Mouse (Mus musculus) adrenal gland, adult 2 months (tissue): ENCODE measurements around the gene Pnldc1. TPM values are rescaled to one million over a fixed set of nuclear protein-coding genes. Genes with fewer than 3 reads are reported as not detected.

ENCODE experiments used
- DNase-seq: peaks from one replicate; pipeline ENCODE4 v3.0.0; 2021
- microRNA-seq, 2 experiments: library from miRNA; unstranded; fragments of <30 nt; microRNA quantifications; one replicate each; pipeline ENCODE4 v1.2.0; 2021
- polyA plus RNA-seq: library from polyadenylated mRNA; depleted of rRNA; stranded (reverse); fragments of >200 nt; gene quantifications from 2 replicates; pipeline ENCODE4 v1.2.3, GENCODE M21; 2012; rRNA removed
- total RNA-seq, 2 experiments: library from RNA; stranded (reverse); gene quantifications; 2 replicates each; pipeline ENCODE4 v1.2.3; 2021

Pnldc1 gene
- total and polyA plus RNA-seq, 3 experiments: 2.8 to 4.6 (median 4.6) TPM

DNA sequence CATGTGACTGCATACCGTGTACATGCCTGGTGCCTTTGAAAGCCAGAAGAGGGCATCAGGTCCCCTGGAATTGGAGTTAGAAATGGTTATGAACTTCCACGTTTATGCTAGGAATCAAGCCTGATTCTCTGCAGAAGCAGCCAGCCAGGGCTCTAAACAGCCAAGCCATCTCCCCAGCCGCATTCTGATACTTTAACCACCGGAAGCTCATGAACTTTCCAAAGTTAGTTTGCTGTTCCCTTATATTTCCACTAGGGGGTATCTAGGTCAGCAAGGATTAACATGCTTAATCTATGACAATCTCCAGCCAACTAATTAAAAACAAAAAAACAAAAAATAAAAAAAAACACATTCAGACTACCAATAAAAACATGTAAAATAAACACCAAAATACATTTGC, 52.0 kb downstream of the Pnldc1 start:
- no peak for DNase-seq

DNA sequence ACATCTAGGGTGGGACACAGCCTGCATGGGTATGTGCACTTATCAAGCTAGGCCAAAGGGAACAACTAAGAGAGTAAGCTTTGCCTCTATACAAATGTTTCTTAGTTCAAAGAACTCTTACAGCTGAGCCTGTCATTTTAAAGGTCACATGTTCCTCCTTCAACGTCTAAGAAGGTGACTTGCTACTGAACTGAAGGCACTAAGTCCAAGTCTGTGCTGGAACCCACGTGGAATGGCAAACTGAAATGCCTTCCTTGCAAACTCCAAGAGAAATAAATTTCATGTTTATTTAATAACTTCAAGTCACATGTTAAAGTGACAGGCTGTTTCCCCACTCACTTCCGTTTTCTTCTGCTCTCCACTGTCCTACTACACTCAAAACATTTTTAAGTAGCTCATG, 52.6 kb downstream of the Pnldc1 start:
- DNase-seq: no peak

- DNase-seq: no peak
Measured at GRCm38 (mm10) chr17:12854386-12854785, 55.6 kb downstream of the Pnldc1 start.

DNA sequence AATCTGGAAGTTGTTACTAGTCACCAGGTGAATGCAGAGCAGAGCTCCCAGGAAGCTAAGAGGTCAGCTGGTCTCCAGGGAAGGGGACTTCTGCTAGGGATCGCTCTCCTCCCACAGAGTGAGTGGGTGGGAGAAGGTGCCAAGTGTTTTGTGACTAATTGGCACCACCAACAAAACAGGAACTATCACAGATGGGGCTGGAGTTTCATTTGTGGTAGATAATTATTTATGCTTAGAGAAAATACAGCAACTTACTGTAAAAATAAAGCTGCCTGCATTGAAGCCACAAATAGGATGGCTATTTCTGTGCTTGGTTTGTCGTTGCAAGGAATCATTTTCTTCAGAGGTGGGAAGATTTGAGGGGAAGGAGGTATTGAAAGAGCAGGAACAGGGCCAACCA, 56.2 kb downstream of the Pnldc1 start:
- DNase-seq: no peak

DNA sequence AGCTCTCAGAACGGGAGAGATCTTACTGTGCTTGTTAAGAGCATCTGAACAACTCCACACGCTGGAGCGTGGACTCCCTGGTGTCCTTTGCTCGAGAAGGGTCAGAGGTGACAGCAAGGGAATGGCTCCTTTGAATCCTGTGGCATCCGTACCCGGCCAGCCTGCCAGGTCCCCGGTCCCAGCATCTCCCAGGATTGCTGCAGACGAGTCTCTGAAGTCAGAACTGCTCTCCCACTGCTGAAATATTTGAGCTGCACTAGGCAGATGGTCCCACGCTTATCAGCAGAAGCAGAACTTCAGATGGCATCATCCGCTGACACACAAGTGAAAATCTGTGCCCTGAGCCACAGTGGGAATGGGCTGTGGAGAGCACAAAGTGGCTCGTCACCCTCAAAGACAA, 58.3 kb downstream of the Pnldc1 start:
- no peak for DNase-seq

DNA sequence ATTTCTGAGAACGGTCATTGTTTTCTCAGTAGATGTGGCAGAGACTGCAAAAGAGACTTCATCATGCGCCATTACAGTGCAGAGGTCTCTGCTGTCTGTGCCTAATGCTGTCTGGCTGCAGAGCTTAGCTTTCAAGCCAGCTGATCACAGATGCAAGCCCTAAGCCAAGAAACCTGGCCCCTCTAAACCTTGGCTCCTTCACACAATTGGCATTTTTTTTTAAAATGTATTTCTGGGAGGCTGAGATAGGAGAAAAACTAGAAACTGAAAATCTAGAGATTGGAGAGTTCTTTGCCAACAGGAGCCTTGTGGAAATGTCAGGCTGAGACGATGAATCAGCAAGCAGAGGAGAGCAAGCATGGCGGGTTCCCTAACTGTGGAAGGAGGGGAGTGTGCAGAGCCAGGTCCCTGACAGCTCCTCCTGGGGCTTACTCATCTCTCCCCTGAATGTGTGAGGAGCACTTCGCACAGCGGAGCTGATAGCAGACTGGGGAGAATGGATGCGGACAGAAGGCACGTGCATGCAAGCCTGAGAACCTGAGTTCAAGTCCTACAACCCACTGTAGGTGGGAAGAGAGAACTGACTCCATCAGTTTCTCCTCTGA, 60.1 kb downstream of the Pnldc1 start:
- peak; percentile 26 for DNase-seq

DNA sequence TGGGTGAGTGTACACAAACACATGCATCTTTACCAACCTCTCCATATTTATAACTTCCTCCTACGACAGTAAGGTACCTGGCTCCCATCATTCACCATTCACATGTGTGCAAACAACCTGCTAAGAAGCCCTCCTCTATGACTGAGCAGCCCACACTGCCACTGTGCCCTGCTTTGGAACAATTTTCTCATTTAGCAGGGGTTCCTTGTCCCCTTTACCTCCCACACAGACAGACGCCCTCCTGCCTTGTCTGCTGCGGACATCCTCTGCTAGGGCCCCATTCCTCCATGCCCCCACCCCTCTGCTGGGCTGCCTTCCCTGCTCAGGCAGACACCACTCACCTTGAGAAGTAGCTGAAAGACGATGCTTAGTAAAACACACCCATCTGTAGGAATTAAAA, 62.3 kb downstream of the Pnldc1 start:
- DNase-seq: no peak

DNA sequence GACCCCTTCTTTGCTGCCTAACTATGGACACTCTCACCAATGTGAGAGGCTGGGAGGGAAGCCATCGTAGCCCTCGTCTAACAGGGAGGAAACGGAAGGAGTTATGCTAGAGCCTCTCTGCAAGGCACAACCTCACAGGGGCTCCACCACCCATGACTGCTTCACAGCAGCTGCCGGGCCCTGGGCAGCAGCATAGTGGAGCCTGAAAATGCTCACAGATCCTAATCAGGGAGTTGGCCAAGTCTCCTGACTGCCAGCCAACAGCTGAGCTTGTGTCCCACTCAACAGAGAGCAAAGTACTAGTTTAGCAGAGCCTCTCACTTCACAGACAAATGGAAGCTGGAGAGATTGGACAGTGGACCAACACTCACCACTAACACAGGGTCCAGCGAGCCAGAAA, 63.6 kb downstream of the Pnldc1 start:
- DNase-seq: no peak

DNA sequence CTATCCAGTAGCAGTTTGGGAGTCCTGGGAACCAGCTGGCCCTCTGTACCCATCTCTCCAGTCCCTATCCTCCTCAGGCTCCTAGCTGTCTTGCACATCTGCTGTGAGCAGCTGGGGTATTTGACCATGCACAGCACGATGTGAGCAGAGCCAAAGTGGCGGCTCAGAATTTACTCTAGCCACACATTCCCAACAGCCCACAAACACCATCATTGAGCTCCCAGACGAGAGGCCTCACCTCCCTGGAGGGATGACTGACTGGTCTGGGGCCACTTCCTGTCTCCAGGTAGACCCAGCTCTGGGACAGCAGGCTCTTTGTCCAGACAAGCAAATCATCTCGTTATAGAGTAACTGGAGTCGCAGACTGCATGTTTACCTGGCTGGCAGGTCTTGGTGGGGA, 64.2 kb downstream of the Pnldc1 start:
- DNase-seq: no peak

DNA sequence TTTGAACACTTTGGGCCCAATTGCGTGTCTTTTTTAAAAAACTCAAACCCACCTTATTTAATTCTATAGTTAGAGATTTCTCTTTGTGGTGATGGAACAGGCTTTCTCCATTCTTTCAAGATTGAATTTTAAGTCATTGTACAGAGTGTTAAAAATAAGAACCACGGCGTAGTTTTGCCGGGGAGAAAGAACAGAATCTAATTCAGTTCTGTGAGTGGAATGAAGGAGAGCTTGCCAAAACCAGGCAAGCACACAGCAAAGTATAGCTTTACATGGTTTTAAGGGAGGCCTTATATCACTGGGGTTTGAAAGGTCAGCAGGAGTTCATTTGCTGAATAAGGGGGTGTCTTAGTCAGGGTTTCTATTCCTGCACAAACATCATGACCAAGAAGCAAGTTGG, 65.5 kb downstream of the Pnldc1 start:
- no peak for DNase-seq

GRCm38 (mm10) chr17:12843826-12844225, 66.2 kb downstream of the Pnldc1 start:
- no peak for DNase-seq

DNA sequence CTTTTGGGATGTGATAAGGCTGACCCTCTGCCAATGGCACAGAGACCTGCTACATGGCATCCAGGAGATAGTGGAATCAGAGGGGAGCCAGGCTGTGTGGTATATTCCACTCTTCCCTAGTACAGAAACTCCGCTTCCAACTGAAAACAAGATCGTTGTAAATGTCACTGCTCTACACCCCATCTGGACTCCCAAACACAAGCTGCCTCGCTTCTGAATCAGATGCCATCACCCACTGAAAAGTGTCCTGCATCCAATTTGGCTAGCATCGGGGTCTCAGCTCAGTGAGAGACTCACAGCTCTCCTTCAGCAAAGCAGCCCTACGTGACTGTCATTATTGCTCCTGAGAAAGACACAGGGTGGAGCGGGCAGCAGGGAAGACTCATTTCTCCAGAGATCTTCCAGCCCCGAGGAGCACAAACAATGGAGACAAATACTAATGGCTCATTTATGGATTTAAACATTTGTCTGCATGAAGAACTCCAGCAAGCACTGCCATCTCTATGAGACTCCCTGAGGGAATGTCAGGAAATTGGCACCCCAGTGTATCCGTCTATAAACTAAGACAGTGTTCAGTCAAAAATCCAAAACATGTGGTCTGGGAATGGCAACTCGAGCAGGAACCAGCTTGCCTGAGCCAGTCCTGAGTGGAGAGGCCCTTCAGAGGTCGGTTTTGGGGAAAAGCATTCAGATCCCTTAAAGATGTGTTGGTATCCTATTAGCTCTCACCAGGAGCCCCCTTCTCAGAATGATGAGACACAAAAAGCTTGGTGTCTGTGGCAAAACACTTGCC, 70.4 kb downstream of the Pnldc1 start:
- DNase-seq: no peak

Small RNA genes lying within 50 kb of the gene (microRNA-seq; reads per million reads assigned to microRNA genes)
- gene Gm24085: 0 reads per million in 2 experiments

Other genes with a start within 250 kb of the Pnldc1 start
- 1 to 10 TPM in 1 of 2 experiments, not detected in 1; 1.7 TPM for gene Slc22a1, start 234.4 kb downstream of the Pnldc1 start, total RNA-seq
- gene Slc22a1, start 234.4 kb downstream of the Pnldc1 start, polyA plus RNA-seq: 0.11 and 0.29 TPM in 2 replicates
- gene Igf2r, start 140.6 kb downstream of the Pnldc1 start, total RNA-seq: 10 to 100 TPM; 66.8 to 74.7 TPM
- 21.9 and 23.2 TPM in 2 replicates for gene Igf2r, start 140.6 kb downstream of the Pnldc1 start, polyA plus RNA-seq
- not detected for gene Mas1, start 42.1 kb downstream of the Pnldc1 start, total RNA-seq
- gene Mas1, start 42.1 kb downstream of the Pnldc1 start, polyA plus RNA-seq: not detected in 2 replicates
- gene Mrgprh, start 34.2 kb downstream of the Pnldc1 start, total RNA-seq: under 1 TPM in 1 of 2 experiments, not detected in 1; 0.21 TPM
- gene Mrgprh, start 34.2 kb downstream of the Pnldc1 start, polyA plus RNA-seq: 0.11 TPM in 1 of 2 replicates, not detected in the other
- gene Tcp1, start 5.5 kb upstream of the Pnldc1 start, total RNA-seq: 100 to 1,000 TPM; 208 to 230 TPM
- 27.8 and 34.9 TPM in 2 replicates for gene Tcp1, start 5.5 kb upstream of the Pnldc1 start, polyA plus RNA-seq
- 10 to 100 TPM; 59.6 to 81.3 TPM for gene Mrpl18, start 6.1 kb upstream of the Pnldc1 start, total RNA-seq
- 24.1 and 26.7 TPM in 2 replicates for gene Mrpl18, start 6.1 kb upstream of the Pnldc1 start, polyA plus RNA-seq
- 1 to 10 TPM; 2.4 to 6.4 TPM for gene Acat3, start 30.4 kb upstream of the Pnldc1 start, total RNA-seq
- gene Acat3, start 30.4 kb upstream of the Pnldc1 start, polyA plus RNA-seq: 0.15 and 0.33 TPM in 2 replicates
- gene Acat2, start 50.5 kb upstream of the Pnldc1 start, total RNA-seq: 100 to 1,000 TPM; 108 to 139 TPM
- 19.4 and 20.3 TPM in 2 replicates for gene Acat2, start 50.5 kb upstream of the Pnldc1 start, polyA plus RNA-seq
- 10 to 100 TPM; 54.5 to 60.2 TPM for gene Wtap, start 83.9 kb upstream of the Pnldc1 start, total RNA-seq
- gene Wtap, start 83.9 kb upstream of the Pnldc1 start, polyA plus RNA-seq: 12.2 and 12.8 TPM in 2 replicates
- gene Sod2, start 96.6 kb upstream of the Pnldc1 start, total RNA-seq: 100 to 1,000 TPM; 464 to 485 TPM
- gene Sod2, start 96.6 kb upstream of the Pnldc1 start, polyA plus RNA-seq: 1,090 and 1,205 TPM in 2 replicates
- gene Gpr31b, start 142.1 kb upstream of the Pnldc1 start, total RNA-seq: 1 to 10 TPM in 1 of 2 experiments, under 1 TPM in 1; 0.26 to 1.2 TPM
- gene Gpr31b, start 142.1 kb upstream of the Pnldc1 start, polyA plus RNA-seq: 0.51 and 1.2 TPM in 2 replicates
- gene Tcp10b, start 150.9 kb upstream of the Pnldc1 start, total RNA-seq: under 1 TPM; 0.24 to 0.72 TPM
- 0.09 and 0.10 TPM in 2 replicates for gene Tcp10b, start 150.9 kb upstream of the Pnldc1 start, polyA plus RNA-seq
- 1 to 10 TPM in 1 of 2 experiments, under 1 TPM in 1; 0.52 to 1.2 TPM for gene Unc93a, start 221.6 kb upstream of the Pnldc1 start, total RNA-seq
- gene Unc93a, start 221.6 kb upstream of the Pnldc1 start, polyA plus RNA-seq: 0.06 and 0.07 TPM in 2 replicates